Mouse (Mus musculus) heart, postnatal 0 days (tissue): ENCODE results near the gene Cdc42se2.

ENCODE experiments used
- CTCF ChIP-seq: IDR thresholded peaks from 2 replicates; pipeline ENCODE4 v1.5.1; 2016; ENCODE audit warnings: antibody characterized with exemption, control low read depth, low read depth
- EP300 ChIP-seq: IDR thresholded peaks from 2 replicates; pipeline ENCODE4 v1.6.1; 2016; ENCODE audit warnings: antibody characterized with exemption, low read depth

- TF ChIP-seq CTCF: no peak
- TF ChIP-seq EP300: no peak
Observed at GRCm38 (mm10) chr11:54675792-54676489, 111.5 kb downstream of the Cdc42se2 start.
